Mouse (Mus musculus) frontal cortex, postnatal 36 days (tissue): ENCODE measurements at regions not wholly inside any gene's neighbourhood (a gene's known extent, or its start where the extent isn't known, plus 50 kb on each side); places are given as distances from the start of the nearest gene placed in this dataset.
"Not testable (repeated sequence)": the region's sequence is repeated elsewhere in the genome, so short reads cannot be mapped to it uniquely, and the experiment has no call there.

Source experiments
- DNase-seq, 2 experiments: peaks; one replicate each; pipeline ENCODE4 v3.0.0; 2022; ENCODE audit warnings: low spot score in 2 of 2

DNA sequence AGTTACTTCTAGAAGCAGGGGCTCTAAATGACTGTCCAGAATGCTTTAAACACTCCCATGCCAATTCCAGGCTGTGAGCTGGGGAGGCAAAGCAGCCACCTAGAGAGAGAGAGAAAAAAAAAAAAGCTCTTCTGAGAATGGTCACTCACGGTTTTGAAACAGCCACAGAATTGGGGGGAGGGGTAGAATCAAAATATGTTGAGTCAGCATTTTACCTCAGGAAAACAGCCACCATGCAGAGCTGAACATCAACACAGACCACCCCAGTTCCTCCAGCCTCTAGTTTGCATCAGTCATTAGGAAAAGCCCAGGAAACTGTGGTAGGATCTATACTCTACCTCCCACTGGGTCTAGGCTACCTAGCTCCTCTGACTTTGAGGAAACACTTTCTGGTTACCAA is 124.1 kb upstream of the Gm5150 start:
- DNase-seq, result no peak

DNA sequence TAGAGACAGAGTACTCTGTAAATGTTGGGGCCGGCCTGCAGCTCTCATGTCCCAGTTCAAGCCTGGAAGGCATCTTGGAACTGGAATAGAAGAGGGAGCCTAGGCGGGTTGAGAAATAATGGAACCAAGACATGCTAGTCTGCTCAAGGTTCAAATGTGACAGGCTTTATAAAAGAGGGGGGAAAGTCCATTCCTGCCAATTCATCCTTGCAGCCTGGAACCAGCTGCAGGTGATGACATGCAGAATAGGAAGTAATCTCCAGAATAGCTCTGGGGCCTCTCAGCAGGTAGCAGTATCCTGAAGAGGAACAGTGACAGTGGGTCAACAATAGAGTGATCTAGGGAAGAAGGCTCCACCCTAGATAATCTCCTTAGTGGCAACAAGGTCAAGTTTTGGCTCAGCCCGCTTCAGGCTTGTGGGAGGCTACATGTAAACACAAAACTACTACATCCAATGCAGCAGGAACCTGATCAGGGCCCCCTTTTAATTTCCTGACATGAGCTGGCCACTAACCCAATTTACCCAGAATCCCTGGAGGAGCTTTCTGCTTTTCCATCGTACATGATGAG is 119.2 kb upstream of the Gm5150 start:
- DNase-seq, result not testable (repeated sequence)

DNA sequence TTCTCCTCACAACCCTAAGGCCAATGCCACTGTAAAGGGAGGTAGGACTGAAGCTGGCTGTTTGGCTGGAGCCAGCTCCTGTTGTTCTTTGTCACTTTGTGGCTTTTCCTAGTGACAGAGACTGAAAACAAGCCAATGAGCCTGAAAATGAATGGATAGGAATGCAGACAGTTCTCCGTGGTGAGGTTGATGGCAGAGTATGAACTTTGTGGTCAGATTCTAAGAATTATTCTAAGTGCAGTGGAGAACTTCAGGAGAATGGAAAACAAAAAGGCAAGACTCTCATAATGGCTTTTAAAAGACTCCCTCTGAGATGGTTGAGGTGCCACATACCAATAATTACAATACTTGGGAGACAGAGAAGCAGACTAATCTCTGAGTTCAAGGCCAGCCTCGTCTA is 109.7 kb upstream of the Gm5150 start:
- DNase-seq, result no peak

DNA sequence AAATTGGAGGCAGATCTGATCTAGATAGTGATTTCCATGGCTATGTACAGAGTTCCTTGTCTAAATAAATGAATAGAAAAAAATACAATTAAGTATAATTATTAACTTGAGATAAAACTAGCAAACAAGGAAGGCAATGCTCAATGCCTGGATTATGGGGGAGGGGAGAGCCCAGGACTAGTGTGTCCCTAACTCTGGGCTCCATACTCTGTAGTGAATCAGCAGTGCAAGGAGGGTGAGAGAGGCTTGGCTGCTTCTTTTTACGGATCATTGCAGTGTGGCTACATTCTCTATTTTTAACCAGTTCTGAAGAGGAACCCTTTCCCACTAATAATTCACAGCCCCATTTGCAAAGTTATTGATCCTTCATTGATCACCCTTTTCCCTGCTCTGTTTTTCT is 101.3 kb upstream of the Gm5150 start:
- no peak for DNase-seq

DNA sequence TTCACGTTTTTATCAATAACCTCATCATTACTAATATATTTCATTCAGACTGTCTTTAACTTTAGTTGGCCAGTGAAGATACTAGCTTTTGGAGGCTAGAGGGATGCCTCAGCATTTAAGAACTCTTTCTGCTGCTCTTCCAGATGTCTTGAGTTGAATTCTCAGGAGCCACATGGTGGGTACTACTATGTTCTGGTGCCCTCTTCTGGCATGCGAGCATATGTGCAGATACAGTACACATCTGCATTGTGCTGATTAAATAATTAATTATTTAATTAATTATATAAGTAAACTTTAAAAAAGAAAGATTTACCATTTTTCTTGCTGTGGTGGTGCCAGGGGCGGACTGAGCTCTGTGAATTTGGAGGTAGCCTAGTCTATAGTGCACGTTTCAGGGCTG is 98.8 kb upstream of the Gm5150 start:
- no peak for DNase-seq

DNA sequence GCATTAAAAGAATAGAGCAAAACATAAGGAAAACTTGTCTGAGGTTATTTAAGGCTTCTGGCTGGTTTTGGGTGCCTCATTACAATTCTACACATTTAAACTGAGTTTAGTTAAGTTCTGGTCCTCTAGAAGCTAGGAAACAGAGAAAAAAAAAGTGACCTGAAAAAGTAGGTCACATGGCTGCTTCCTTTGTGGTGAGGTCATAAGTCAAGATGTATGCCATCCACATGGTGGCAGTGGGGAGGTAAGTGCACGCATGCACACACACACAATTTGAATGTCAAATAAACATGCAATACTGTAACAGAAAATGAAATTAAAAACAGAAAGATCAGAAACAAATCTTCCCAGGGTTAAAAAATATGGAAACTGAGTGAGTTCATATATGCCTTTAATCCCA is 96.9 kb upstream of the Gm5150 start:
- DNase-seq, result no peak

DNA sequence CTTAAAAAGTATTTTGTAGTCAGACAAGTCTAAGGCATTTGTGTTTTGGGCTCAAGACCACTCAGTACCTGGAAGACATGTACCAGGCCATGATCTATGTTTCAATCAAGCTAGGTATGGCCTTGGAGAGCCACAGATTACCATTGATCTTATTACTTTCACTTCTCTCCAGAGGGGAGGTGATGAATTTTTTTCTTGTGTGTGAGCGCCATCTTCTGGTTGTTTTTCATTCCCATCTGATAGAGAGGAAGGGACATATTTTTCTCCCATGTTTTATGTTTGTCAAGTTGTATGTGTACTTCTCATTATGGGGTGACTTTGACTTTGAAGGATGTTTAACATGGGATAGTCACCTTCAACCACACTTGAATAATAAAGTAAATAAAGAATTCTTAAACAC is 80.3 kb upstream of the Gm5150 start:
- peak in 1 of 2 experiments; percentile 2 for DNase-seq

DNA sequence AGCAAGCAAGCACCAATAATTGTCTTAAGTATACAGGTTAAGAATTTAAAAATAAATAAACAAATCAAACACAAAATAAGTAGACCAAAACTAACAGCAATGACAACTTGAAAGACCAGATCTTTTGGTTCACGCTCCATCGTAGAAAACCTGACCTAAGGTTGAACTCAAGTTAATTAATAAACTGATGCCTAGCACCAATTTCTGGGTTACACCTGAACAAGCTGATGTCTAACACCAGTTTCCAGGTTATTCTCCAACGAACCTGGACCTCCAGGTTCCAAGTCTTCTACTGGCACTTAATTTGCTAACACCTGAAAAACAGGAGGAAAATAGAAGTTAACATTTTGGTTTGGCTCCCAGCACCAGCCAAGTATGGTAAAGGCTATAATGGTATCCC is 79.1 kb upstream of the Gm5150 start:
- DNase-seq, result no peak

DNA sequence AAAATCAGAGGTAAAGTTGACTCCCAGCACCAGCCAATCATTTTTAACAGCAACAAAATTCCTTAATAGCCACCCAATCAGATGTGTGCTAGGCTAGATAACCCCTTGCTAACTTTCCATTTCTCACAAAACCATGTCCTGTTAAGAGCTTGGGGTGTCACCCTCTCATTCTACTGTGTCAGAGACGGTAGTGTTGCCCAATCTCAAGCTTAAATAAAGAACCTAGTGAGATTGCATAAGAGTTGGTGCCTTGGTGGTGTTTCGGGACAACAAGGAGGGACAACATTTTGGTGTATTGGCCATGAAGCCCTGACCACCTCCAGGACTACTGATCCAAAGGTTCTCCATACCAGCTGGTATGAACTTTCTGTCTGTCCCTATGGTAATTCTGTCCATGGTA is 72.9 kb upstream of the Gm5150 start:
- DNase-seq, result no peak

DNA sequence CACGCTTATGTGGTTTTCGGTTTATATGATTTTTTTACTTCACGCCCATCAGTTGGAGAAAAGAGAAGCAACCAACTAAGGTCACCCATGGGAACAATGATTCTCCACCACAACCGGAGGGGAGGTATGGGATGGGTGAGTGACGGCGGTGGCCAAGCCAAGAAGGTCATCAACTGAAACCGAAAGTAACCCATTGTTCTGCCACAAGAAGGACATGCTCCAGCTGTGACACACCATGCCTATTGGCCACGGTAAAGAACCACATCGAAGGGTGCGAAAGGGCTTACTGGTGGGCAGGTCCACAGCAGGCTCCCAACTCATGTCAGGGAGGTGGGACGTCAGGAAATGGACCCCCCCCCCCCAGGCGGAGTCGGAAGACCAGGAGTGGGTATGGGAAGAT is 65.7 kb upstream of the Gm5150 start:
- DNase-seq, result no peak

DNA sequence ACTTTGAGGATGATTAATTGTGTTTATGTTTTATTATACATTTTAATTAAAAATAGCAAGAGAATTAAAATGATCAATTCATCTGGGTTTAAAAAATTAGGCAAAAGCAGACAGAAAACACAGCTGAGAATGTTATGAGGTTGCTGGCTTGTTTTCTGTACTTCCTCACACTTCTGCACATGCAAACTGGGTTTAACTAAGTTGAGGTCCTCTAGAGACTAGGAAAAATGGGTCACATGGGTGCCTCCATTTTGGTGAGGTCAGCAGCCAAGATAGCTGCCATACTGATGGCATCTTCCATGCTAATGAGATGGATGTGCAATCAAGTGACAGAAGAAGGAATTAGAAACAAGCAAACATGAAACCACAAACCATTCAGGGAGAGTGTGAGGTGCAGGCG is 64.7 kb upstream of the Gm5150 start:
- DNase-seq, result no peak

DNA sequence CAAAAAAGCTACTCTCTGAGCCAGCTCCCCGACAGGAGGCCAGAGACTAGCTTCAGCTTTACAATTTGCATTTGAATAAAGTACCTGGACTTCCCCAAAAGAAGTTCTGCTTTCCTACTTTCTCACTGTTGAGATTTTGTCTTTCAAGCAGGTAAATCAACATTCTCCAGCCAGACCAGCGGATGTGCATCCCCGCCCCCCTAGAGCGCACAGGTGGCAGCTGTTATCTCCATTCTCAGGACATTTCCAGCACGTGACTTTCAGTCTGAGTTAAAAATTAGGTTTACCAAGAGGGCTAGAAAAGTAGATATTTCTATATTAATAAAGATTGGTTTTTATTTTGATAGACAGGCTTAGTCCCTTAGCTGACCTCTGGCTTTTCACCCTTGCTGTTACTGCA is 51.5 kb upstream of the Gm5150 start:
- DNase-seq, result not testable (repeated sequence)
